Mouse (Mus musculus) urinary bladder, postnatal 25 days (tissue): ENCODE data around the gene Sema5a.

ENCODE experiments used
- DNase-seq: peaks from one replicate; pipeline ENCODE4 v3.0.0; 2022; ENCODE audit warnings: low spot score

Gene Sema5a

GRCm38 (mm10) chr15:32310834-32311233 lies 66.2 kb downstream of the Sema5a start:
- no peak for DNase-seq

GRCm38 (mm10) chr15:32311287-32311686 lies 66.7 kb downstream of the Sema5a start:
- no peak for DNase-seq

GRCm38 (mm10) chr15:32317074-32317473 lies 72.5 kb downstream of the Sema5a start:
- no peak for DNase-seq

GRCm38 (mm10) chr15:32320739-32321138 lies 76.1 kb downstream of the Sema5a start:
- no peak for DNase-seq

GRCm38 (mm10) chr15:32322455-32323220 lies 78.0 kb downstream of the Sema5a start:
- no peak for DNase-seq

- DNase-seq = no peak
Measured at GRCm38 (mm10) chr15:32323224-32323623, 78.6 kb downstream of the Sema5a start.

- no peak for DNase-seq
Measured at GRCm38 (mm10) chr15:32324105-32324504, 79.5 kb downstream of the Sema5a start.

GRCm38 (mm10) chr15:32328370-32329004 lies 83.9 kb downstream of the Sema5a start:
- DNase-seq = no peak

GRCm38 (mm10) chr15:32329670-32330330 lies 85.2 kb downstream of the Sema5a start:
- no peak for DNase-seq

- no peak for DNase-seq
Measured at GRCm38 (mm10) chr15:32330427-32330826, 85.8 kb downstream of the Sema5a start.

- DNase-seq = no peak
Measured at GRCm38 (mm10) chr15:32331037-32331436, 86.4 kb downstream of the Sema5a start.

- no peak for DNase-seq
Measured at GRCm38 (mm10) chr15:32333456-32333855, 88.8 kb downstream of the Sema5a start.

GRCm38 (mm10) chr15:32337810-32338209 lies 93.2 kb downstream of the Sema5a start:
- DNase-seq = no peak

GRCm38 (mm10) chr15:32338721-32339290 lies 94.2 kb downstream of the Sema5a start:
- no peak for DNase-seq

GRCm38 (mm10) chr15:32339426-32339825 lies 94.8 kb downstream of the Sema5a start:
- no peak for DNase-seq

GRCm38 (mm10) chr15:32341423-32341822 lies 96.8 kb downstream of the Sema5a start:
- no peak for DNase-seq

- no peak for DNase-seq
Measured at GRCm38 (mm10) chr15:32343544-32343943, 98.9 kb downstream of the Sema5a start.

GRCm38 (mm10) chr15:32347315-32347714 lies 102.7 kb downstream of the Sema5a start:
- DNase-seq = no peak

GRCm38 (mm10) chr15:32349276-32349675 lies 104.7 kb downstream of the Sema5a start:
- no peak for DNase-seq

- DNase-seq = no peak
Measured at GRCm38 (mm10) chr15:32352995-32353394, 108.4 kb downstream of the Sema5a start.

GRCm38 (mm10) chr15:32353513-32353912 lies 108.9 kb downstream of the Sema5a start:
- no peak for DNase-seq

- no peak for DNase-seq
Measured at GRCm38 (mm10) chr15:32356805-32357204, 112.2 kb downstream of the Sema5a start.

- no peak for DNase-seq
Measured at GRCm38 (mm10) chr15:32367841-32368240, 123.2 kb downstream of the Sema5a start.
